In genomic region chr12:8447612-8448011, GRCm38 (mm10) we compare ENCODE assay signal across 18 mouse cellular contexts. TPM values are rescaled to one million over a fixed set of nuclear protein-coding genes. Genes with fewer than 3 reads are reported as not detected.
A peak's percentile ranks its signal among the peaks of the same experiment; 100 is the strongest.
DNase-seq lines count a peak whose midpoint lies in the region; ATAC-seq and TF ChIP-seq lines count a peak whose summit lies in the region.
"Had no signal": no experiment of that assay in that cellular context is flagged by ENCODE, and none has a peak within 500 bp of the region (broad histone marks: within the 10 kb centered on the region; RNA-seq: fewer than 3 reads in every experiment).

No protein-coding gene starts in this region.

- no peaks in the 10 kb centered on the region for H3K9me3 ChIP-seq in heart, embryonic 12.5 days (replicated peaks)
- H3K9me3 ChIP-seq in midbrain, embryonic 10.5 days (replicated peaks) = no peaks in the 10 kb centered on the region
- no peaks in the 10 kb centered on the region for H3K9me3 ChIP-seq in midbrain, postnatal 0 days (ENCODE audit: low read length)
- H3K9me3 ChIP-seq: forebrain, embryonic 15.5 days; G1E; midbrain, embryonic 13.5 days; neural tube, embryonic 13.5 days had no signal

- H3K9ac ChIP-seq in heart, embryonic 12.5 days = no peak overlapping the region
- no peak overlapping the region for H3K9ac ChIP-seq in midbrain, postnatal 0 days (replicated peaks; ENCODE audit: low read length, poor library complexity, severe bottlenecking)
- H3K9ac ChIP-seq: forebrain, embryonic 15.5 days; hindbrain, embryonic 14.5 days; midbrain, embryonic 13.5 days; neural tube, embryonic 13.5 days had no signal

- H3K27ac ChIP-seq in heart, embryonic 12.5 days (ENCODE audit: poor library complexity, severe bottlenecking) = no peak overlapping the region
- H3K27ac ChIP-seq in midbrain, embryonic 10.5 days (replicated peaks) = peak overlapping the region; percentile 7; the same call in 1 of the 2 replicates
- H3K27ac ChIP-seq in midbrain, postnatal 0 days (ENCODE audit: low read depth, low read length) = no peak overlapping the region
- H3K27ac ChIP-seq: forebrain, embryonic 15.5 days; hindbrain, embryonic 14.5 days; midbrain, embryonic 13.5 days; neural tube, embryonic 13.5 days had no signal

- H3K4me2 ChIP-seq in heart, embryonic 12.5 days = no peak overlapping the region
- H3K4me2 ChIP-seq in midbrain, postnatal 0 days (ENCODE audit: low read depth, low read length, poor library complexity, severe bottlenecking) = no peak overlapping the region
- H3K4me2 ChIP-seq: forebrain, embryonic 15.5 days; hindbrain, embryonic 14.5 days; midbrain, embryonic 13.5 days; neural tube, embryonic 13.5 days had no signal

- peak; percentile 97 for DNase-seq in heart, adult 11 months
- peak; percentile 54 for DNase-seq in kidney, postnatal 10 days
- no peak for DNase-seq in kidney, adult 9 months
- no peak for DNase-seq in midbrain, embryonic 10.5 days (ENCODE audit: low spot score)
- no peak for DNase-seq in midbrain, postnatal 0 days (ENCODE audit: low spot score)
- no peak for DNase-seq in ovary, postnatal 14 days (ENCODE audit: low spot score)
- DNase-seq: adrenal gland, postnatal 36 days; cerebellum, adult 9-11 months; kidney, postnatal 14 days; right cerebral cortex, postnatal 4 days; thymus, postnatal 14 days had no signal

- 75% methylated on average over 9 of the region's 9 CpGs for WGBS in heart, embryonic 12.5 days
- WGBS in midbrain, embryonic 10.5 days = 84% methylated on average over 9 of the region's 9 CpGs
- WGBS in midbrain, postnatal 0 days = 83% methylated on average over 9 of the region's 9 CpGs

- ATAC-seq in heart, embryonic 12.5 days (ENCODE audit: insufficient number of reproducible peaks, low FRiP score) = no peak
- ATAC-seq in midbrain, postnatal 0 days (ENCODE audit: low FRiP score) = no peak
- ATAC-seq: forebrain, embryonic 15.5 days; Patski had no signal

- no peaks in the 10 kb centered on the region for H3K36me3 ChIP-seq in heart, embryonic 12.5 days
- no peaks in the 10 kb centered on the region for H3K36me3 ChIP-seq in midbrain, embryonic 10.5 days
- H3K36me3 ChIP-seq in midbrain, postnatal 0 days (ENCODE audit: insufficient read depth, low read length) = no peaks in the 10 kb centered on the region
- H3K36me3 ChIP-seq: forebrain, embryonic 15.5 days; G1E; midbrain, embryonic 13.5 days; neural tube, embryonic 13.5 days had no signal

- peaks cover 24% of the 10 kb centered on the region for H3K4me1 ChIP-seq in heart, embryonic 12.5 days (replicated peaks)
- peaks cover 49% of the 10 kb centered on the region for H3K4me1 ChIP-seq in midbrain, embryonic 10.5 days
- H3K4me1 ChIP-seq in midbrain, postnatal 0 days (ENCODE audit: insufficient read depth, low read length) = no peaks in the 10 kb centered on the region
- H3K4me1 ChIP-seq: forebrain, embryonic 15.5 days had no signal

- no peak overlapping the region for H3K4me3 ChIP-seq in heart, embryonic 12.5 days
- H3K4me3 ChIP-seq in midbrain, embryonic 10.5 days = no peak overlapping the region
- H3K4me3 ChIP-seq in midbrain, postnatal 0 days (ENCODE audit: low read depth, low read length) = no peak overlapping the region
- H3K4me3 ChIP-seq: forebrain, embryonic 15.5 days; midbrain, embryonic 13.5 days; neural tube, embryonic 13.5 days had no signal

- TF ChIP-seq CTCF in midbrain, postnatal 0 days (IDR thresholded peaks at IDR 0.05) = no peak

- no peaks in the 10 kb centered on the region for H3K27me3 ChIP-seq in heart, embryonic 12.5 days (replicated peaks)
- H3K27me3 ChIP-seq in midbrain, embryonic 10.5 days (ENCODE audit: low read depth, poor library complexity, severe bottlenecking) = peaks cover 53% of the 10 kb centered on the region
- H3K27me3 ChIP-seq in midbrain, postnatal 0 days (ENCODE audit: insufficient read depth, low read length) = no peaks in the 10 kb centered on the region; the same call in 1 of the 2 replicates
- H3K27me3 ChIP-seq: forebrain, embryonic 15.5 days; neural tube, embryonic 13.5 days; Patski had no signal

RNA-seq across cellular contexts. Expression of gene Rhob, which starts 52.2 kb away (rescaled TPM):
- polyA plus RNA-seq in heart, embryonic 12.5 days (2016; fragmentation: Nextera tagmentation; extraction: Ambion mirVana) = 52.9 and 55.1 TPM in 2 replicates
- 30.0 and 30.1 TPM in 2 replicates for polyA plus RNA-seq in midbrain, embryonic 10.5 days (2016; fragmentation: Nextera tagmentation; extraction: Ambion mirVana)
- total RNA-seq in midbrain, postnatal 0 days (2014; rRNA removed) = 323 and 329 TPM in 2 replicates
- 74.1 and 75.1 TPM in 2 replicates for polyA plus RNA-seq in midbrain, postnatal 0 days (2015; fragmentation: Nextera tagmentation; extraction: Ambion mirVana)

Comparison
In these comparisons a context has a peak if more than half of its experiments do, and no peak if none do; other contexts are left out.
1. DNase-seq: peak in heart, adult 11 months (single experiment) and kidney, postnatal 10 days (single experiment); none in kidney, adult 9 months (single experiment), midbrain, embryonic 10.5 days (single experiment), midbrain, postnatal 0 days (single experiment) and ovary, postnatal 14 days (single experiment).